Mouse (Mus musculus) liver, adult 2 months (tissue): ENCODE results near the gene Epc2.

Source experiments
- CTCF ChIP-seq: fragments of 200-500 bp; IDR thresholded peaks from 2 replicates; pipeline ENCODE4 v1.5.1; 2011; ENCODE audit warnings: low read depth, low read length, control low read depth
- POLR2A ChIP-seq: fragments of 200-500 bp; IDR thresholded peaks from 2 replicates; pipeline ENCODE4 v1.6.1; 2011; ENCODE audit warnings: low read length, control low read depth; ENCODE audit not compliant: insufficient read depth; ENCODE audit errors: extremely low read depth

GRCm38 (mm10) chr2:49580585-49580984 lies 129.3 kb downstream of the Epc2 start:
- TF ChIP-seq CTCF (no peak), POLR2A (no peak)
